Mouse (Mus musculus) lung, embryonic 15.5 days (tissue): ENCODE results near the gene Zfp800. TPM values are rescaled to one million over a fixed set of nuclear protein-coding genes. Genes with fewer than 3 reads are reported as not detected.

Experiments
- ATAC-seq: fragments of 200-750 bp; cut with Nextera tagmentation; 2 replicates; pipeline ENCODE4 v1.8.0; 2017; ENCODE audit warnings: moderate number of reproducible peaks, borderline replicate concordance; ENCODE audit not compliant: low FRiP score, low TSS enrichment; ENCODE audit errors: extremely low read depth
- H3K27ac ChIP-seq: fragments of 300-500 bp; sonication (generic); 2 replicates; pipeline ENCODE4 v1.5.1; 2015; ENCODE audit warnings: moderate library complexity, mild to moderate bottlenecking, inconsistent platforms
- H3K27me3 ChIP-seq: fragments of 300-500 bp; sonication (generic); 2 replicates; pipeline ENCODE4 v1.6.1; 2015; ENCODE audit warnings: inconsistent platforms
- H3K36me3 ChIP-seq: fragments of 300-500 bp; sonication (generic); 2 replicates; pipeline ENCODE4 v1.6.1; 2015; ENCODE audit warnings: inconsistent platforms
- H3K4me1 ChIP-seq: fragments of 300-500 bp; sonication (generic); 2 replicates; pipeline ENCODE4 v1.6.1; 2015; ENCODE audit warnings: inconsistent platforms
- H3K4me2 ChIP-seq: fragments of 300-500 bp; sonication (generic); 2 replicates; pipeline ENCODE4 v1.6.1; 2015; ENCODE audit warnings: inconsistent platforms, mild to moderate bottlenecking, moderate library complexity
- H3K4me3 ChIP-seq: fragments of 300-500 bp; sonication (generic); 2 replicates; pipeline ENCODE4 v1.5.1; 2015; ENCODE audit warnings: mild to moderate bottlenecking, inconsistent platforms
- H3K9ac ChIP-seq: fragments of 300-500 bp; sonication (generic); 2 replicates; pipeline ENCODE4 v1.6.1; 2015; ENCODE audit warnings: inconsistent platforms
- H3K9me3 ChIP-seq: fragments of 300-500 bp; sonication (generic); 2 replicates; pipeline ENCODE4 v1.6.1; 2016; ENCODE audit warnings: inconsistent platforms
- WGBS: fragments of 180-500 bp; shearing (Covaris S2); methylation state at CpG from one replicate; pipeline ENCODE4 v1.1.7; 2015; 5-methylcytosine and 5-hydroxymethylcytosine counted together
- polyA plus RNA-seq: library from polyadenylated mRNA; unstranded; fragments of >200 nt; fragmentation: Nextera tagmentation; extraction: Ambion mirVana; gene quantifications from 2 replicates; pipeline ENCODE4 v1.2.1, GENCODE M21; 2015

Zfp800 gene
- polyA plus RNA-seq, 1 experiment from 2014 or later = 23.3 TPM

DNA sequence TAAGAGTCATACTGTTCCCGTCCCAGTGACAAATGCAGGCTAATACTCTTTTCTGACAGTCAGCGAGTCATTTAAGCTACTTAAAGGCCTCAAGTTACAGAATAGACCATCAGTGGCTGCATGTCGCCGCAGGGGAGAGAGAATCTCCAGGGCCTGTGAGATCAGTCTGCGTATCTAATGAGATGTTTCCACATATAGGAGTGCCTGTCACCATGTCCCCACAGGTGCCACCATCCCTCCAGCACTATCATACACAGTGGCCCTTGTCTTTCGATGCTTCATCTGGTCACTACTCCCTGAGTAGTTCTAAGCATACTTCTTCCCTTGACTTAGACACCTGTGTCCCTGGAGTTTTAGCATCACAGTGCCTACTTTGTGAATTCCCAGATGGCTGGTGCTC lies 68.0 kb downstream of the Zfp800 start:
- no peaks in the 10 kb centered on the region for H3K36me3 ChIP-seq
- ATAC-seq = no peak
- no peaks in the 10 kb centered on the region for H3K4me1 ChIP-seq
- H3K4me3 ChIP-seq = no peak overlapping the region
- no peak overlapping the region for H3K27ac ChIP-seq
- no peaks in the 10 kb centered on the region for H3K9me3 ChIP-seq
- no peak overlapping the region for H3K9ac ChIP-seq
- 68% methylated on average over 6 of the region's 6 CpGs for WGBS
- no peak overlapping the region for H3K4me2 ChIP-seq
- H3K27me3 ChIP-seq = no peaks in the 10 kb centered on the region

DNA sequence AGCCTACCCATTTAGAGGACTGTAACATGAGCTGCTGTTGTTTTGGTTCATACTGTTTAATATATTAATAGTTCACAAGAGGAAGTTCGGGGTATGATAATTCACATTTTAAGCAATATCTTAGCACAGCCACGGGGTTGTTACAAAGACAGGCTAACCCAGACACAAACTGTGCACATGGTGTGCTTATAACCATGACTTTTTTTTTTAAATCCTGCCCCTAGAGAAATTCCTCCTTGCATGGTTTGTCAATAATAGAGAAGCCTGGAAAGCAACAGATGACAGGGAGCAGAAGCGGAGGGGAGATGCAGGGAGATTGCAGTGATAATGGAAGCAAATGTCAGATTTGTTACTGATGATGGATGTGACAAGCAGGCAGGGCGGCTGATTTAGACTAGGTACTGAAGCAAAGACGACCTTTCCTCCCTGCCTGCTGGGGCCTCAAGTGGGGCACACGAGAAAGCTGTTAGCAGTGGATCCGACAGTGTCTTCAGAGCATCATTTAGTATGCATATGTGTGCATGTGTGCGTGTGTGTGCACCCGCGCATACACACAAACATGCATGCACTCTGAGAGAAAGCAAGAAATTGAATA lies 68.7 kb downstream of the Zfp800 start:
- Histone ChIP-seq H3K4me2 (no peak overlapping the region), H3K36me3 (no peaks in the 10 kb centered on the region), H3K9me3 (no peaks in the 10 kb centered on the region), H3K27ac (no peak overlapping the region), H3K9ac (no peak overlapping the region), H3K27me3 (no peaks in the 10 kb centered on the region), H3K4me1 (no peaks in the 10 kb centered on the region), H3K4me3 (no peak overlapping the region)
- 59% methylated on average over 10 of the region's 10 CpGs for WGBS
- ATAC-seq = no peak

DNA sequence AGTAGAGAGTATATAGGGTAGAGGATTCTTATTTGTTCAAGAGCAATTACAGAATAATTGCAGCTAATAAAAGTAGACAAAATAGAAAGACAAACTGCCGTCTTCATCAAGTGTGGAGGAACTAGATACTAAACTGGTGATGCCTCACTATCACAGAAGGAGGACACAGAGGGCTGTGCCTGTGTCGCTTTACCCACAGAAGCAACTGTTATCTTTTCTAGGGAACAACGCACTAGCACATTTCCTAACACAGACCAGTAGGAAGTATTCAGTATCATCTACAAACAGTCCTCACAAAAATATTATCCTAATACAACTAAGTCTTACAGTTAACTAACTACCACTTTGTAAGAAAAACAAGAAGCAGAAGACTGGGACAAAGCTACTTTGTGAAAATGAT lies 71.1 kb downstream of the Zfp800 start:
- Histone ChIP-seq H3K36me3 (no peaks in the 10 kb centered on the region), H3K4me3 (no peak overlapping the region), H3K27ac (no peak overlapping the region), H3K4me1 (no peaks in the 10 kb centered on the region), H3K9ac (no peak overlapping the region), H3K27me3 (no peaks in the 10 kb centered on the region), H3K4me2 (no peak overlapping the region), H3K9me3 (no peaks in the 10 kb centered on the region)
- WGBS = 82% methylated on average over 3 of the region's 3 CpGs
- no peak for ATAC-seq

DNA sequence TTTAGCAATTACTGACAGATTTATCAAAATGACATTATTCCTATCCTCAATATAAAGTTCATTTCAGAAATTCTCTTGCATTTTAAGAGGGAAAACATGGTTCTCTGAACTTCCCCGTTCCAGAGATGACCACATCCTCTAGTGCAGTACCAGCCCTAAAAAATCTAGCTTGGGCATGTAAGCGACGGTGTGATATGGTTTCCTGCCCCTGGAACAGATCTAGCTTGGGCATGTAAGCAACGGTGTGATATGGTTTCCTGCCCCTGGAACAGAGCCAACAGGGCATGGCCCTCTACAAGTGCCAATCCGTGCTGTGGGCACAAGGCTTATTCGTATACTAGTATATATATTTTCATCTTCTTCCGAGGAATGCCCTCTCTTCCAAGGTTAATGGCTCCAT lies 75.4 kb downstream of the Zfp800 start:
- Histone ChIP-seq H3K4me2 (no peak overlapping the region), H3K9me3 (no peaks in the 10 kb centered on the region), H3K36me3 (no peaks in the 10 kb centered on the region), H3K27ac (no peak overlapping the region), H3K9ac (no peak overlapping the region), H3K27me3 (no peaks in the 10 kb centered on the region), H3K4me3 (no peak overlapping the region), H3K4me1 (no peaks in the 10 kb centered on the region)
- 74% methylated on average over 7 of the region's 7 CpGs for whole genome bisulfite sequencing
- no peak for ATAC-seq

DNA sequence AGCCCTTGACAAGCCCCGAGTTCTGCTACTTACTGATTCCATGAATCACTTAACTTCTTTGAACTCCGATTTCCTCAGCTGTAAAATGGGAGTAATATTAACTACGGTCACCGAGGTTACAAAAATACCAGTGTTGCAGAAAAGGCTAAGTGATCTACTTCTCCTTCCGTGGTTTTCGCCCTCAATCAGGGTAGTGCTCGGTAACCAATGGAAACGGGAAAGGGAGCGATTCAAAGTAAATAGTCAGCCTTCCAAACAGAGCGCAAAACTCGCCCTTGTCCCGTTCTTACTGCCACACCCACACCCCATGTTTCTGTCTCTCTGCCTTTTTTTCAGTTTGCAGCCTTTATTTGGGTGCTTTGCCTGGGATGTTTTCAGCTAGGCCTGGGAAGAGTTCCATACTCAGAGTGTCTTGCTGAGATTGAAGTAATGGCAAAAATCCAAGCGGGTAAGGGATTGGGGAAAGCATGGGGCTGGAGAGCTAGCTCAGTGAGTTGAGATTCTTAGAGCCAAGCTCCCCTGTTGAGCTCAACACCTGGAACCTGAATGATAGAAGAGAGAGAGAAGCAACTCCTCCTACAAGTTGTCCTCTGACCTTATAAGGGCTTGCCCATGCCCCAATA lies 78.0 kb downstream of the Zfp800 start:
- Histone ChIP-seq H3K4me2 (no peak overlapping the region), H3K9ac (no peak overlapping the region), H3K9me3 (no peaks in the 10 kb centered on the region), H3K4me1 (no peaks in the 10 kb centered on the region), H3K27me3 (no peaks in the 10 kb centered on the region), H3K4me3 (no peak overlapping the region), H3K36me3 (no peaks in the 10 kb centered on the region), H3K27ac (no peak overlapping the region)
- 52% methylated on average over 13 of the region's 13 CpGs for WGBS
- ATAC-seq = no peak

DNA sequence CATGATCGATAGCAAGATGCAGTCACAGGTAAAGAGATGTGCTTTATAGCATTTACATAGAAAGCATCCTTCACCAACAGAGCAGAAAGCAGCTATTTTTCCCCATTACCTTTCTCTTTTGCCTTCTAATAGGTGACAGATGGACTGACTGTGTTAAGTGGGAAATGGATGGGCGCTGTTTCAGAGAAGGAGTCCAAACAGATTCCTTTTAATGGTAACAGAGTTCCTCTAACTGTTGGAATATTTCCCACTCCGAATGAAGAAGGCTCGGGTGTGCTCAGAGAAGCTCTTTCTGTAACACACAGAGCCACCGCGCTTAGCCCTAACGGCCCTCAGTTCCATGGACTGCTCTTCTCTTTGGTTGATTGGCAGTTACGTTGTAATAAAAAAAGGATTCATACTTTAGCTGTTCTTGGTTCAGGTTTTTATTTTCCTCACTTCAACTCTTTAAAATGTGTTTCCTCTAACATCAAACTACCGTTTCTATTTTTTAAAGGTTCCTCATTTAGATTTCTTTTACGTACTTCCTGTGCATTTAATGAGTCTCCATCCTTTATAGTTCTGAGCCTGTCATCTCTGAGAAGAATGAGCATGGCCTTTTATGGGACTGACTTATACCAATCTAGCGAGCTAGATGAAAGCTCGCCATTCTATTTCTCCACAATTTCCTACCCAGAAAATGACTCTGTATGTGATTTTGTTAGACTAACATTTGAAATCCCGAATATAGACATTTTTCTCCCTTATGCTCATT lies 78.8 kb downstream of the Zfp800 start:
- ATAC-seq = no peak
- Histone ChIP-seq H3K4me3 (no peak overlapping the region), H3K9ac (no peak overlapping the region), H3K27me3 (no peaks in the 10 kb centered on the region), H3K4me2 (no peak overlapping the region), H3K36me3 (no peaks in the 10 kb centered on the region), H3K27ac (no peak overlapping the region), H3K9me3 (no peaks in the 10 kb centered on the region), H3K4me1 (no peaks in the 10 kb centered on the region)
- WGBS = 76% methylated on average over 13 of the region's 13 CpGs

DNA sequence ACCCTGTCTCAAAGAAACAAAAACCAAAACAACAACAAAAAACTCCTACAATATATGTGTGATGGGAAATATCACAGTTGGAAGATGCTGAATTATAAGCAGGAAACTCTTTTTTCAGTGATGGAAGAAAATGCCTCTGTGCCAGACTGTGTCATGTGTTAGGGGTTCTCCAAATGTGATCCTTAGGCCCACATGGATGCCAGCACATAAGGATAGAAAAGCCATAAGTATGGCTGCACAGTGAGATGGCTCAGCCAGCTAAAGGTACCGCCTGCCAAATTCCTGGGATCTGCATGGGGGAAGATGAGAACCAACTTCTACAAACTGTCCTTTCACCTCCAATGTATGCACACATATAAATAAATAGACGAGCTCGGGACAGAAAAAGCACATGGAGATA lies 82.6 kb downstream of the Zfp800 start:
- H3K9ac ChIP-seq = no peak overlapping the region
- ATAC-seq = no peak
- WGBS = 78% methylated on average over 3 of the region's 3 CpGs
- H3K4me3 ChIP-seq = no peak overlapping the region
- no peak overlapping the region for H3K4me2 ChIP-seq
- H3K4me1 ChIP-seq = no peaks in the 10 kb centered on the region
- no peak overlapping the region for H3K27ac ChIP-seq
- H3K9me3 ChIP-seq = no peaks in the 10 kb centered on the region
- H3K27me3 ChIP-seq = no peaks in the 10 kb centered on the region
- no peaks in the 10 kb centered on the region for H3K36me3 ChIP-seq

DNA sequence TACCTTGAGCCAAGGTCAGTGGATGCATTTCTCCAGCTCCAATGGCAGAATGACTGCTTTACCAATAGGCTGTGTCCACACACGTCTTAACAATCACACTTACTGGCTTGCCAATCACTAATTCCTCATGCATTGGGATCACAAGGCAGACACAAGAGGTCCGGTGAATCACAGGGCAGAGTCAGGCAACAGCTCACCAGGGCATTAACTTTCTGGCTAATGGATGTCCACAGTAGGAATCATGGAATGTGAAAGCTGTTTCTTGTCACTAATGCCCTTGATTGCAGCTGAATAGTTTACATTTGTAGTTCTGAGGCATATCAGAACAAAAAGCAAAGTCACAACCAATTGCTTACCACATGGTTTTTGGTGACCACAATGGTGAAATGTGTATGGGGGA lies 85.7 kb downstream of the Zfp800 start:
- Histone ChIP-seq H3K27ac (no peak overlapping the region), H3K4me2 (no peak overlapping the region), H3K9me3 (no peaks in the 10 kb centered on the region), H3K4me3 (no peak overlapping the region), H3K9ac (no peak overlapping the region), H3K36me3 (no peaks in the 10 kb centered on the region), H3K4me1 (no peaks in the 10 kb centered on the region), H3K27me3 (no peaks in the 10 kb centered on the region)
- 57% methylated on average over 2 of the region's 2 CpGs for WGBS
- no peak for ATAC-seq

DNA sequence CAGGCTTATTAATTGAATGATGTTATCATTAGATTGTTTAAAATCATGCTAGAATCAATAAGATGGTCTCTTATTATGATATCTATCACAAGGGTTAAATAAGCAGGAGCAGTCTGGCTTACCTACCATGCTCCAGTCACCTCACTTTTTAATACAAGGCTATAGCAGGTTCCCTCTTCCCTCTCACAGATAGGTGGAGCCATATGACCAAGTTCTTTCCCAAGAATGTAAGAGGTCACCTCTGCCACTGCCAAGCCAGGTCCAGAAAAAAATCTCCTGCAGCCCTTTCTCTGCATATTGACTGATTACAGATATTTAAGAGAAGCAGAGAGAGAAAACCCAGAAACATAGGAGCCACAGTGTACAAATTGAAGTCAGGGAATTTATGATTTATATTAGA lies 88.1 kb downstream of the Zfp800 start:
- Histone ChIP-seq H3K4me2 (no peak overlapping the region), H3K9ac (no peak overlapping the region), H3K27ac (no peak overlapping the region), H3K36me3 (no peaks in the 10 kb centered on the region), H3K4me3 (no peak overlapping the region), H3K27me3 (no peaks in the 10 kb centered on the region), H3K4me1 (no peaks in the 10 kb centered on the region), H3K9me3 (no peaks in the 10 kb centered on the region)
- ATAC-seq = no peak

DNA sequence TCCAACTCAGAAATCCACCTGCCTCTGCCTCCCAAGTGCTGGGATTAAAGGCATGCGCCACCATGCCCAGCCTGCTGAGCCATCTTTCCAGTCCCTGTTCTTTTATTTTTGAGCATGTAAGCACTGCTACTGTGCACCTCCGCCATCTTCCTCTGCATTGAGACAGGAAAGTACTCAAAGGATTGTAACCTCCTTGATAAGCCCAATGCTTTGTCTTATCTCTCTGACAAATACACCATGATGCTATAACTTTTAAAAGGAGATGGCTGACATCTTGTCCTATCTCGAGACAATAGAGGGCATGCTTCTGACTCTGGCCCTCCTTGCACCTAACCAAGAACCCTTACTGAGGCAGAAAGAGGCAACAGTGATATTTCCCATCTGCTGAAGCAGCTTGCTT lies 88.9 kb downstream of the Zfp800 start:
- Histone ChIP-seq H3K4me1 (no peaks in the 10 kb centered on the region), H3K4me3 (no peak overlapping the region), H3K9ac (no peak overlapping the region), H3K27me3 (no peaks in the 10 kb centered on the region), H3K9me3 (no peaks in the 10 kb centered on the region), H3K27ac (no peak overlapping the region), H3K4me2 (no peak overlapping the region), H3K36me3 (no peaks in the 10 kb centered on the region)
- no peak for ATAC-seq
- 66% methylated on average over 3 of the region's 3 CpGs for WGBS

DNA sequence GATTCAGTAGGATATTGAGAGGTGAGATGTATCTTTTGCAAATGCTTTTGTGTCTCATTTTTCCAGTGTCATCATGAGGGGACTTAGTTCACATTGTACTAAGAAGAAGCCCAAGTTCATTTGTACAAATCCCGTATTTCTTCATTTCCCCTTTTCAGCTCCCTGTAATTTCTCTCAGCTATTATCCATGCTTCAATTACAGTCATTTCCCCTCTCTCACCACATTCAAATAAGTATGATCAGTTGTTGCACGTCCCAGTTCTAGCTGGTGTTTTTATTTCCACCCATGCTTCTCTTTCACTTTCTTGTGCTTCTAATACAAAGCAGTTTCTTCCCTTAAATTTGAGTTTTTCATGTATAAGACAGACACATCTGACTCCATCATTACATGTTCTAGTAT lies 91.1 kb downstream of the Zfp800 start:
- no peaks in the 10 kb centered on the region for H3K9me3 ChIP-seq
- WGBS = 68% methylated on average over 2 of the region's 2 CpGs
- H3K36me3 ChIP-seq = no peaks in the 10 kb centered on the region
- H3K27ac ChIP-seq = no peak overlapping the region
- H3K27me3 ChIP-seq = no peaks in the 10 kb centered on the region
- no peak overlapping the region for H3K9ac ChIP-seq
- no peak overlapping the region for H3K4me3 ChIP-seq
- no peak overlapping the region for H3K4me2 ChIP-seq
- ATAC-seq = no peak
- H3K4me1 ChIP-seq = no peaks in the 10 kb centered on the region

DNA sequence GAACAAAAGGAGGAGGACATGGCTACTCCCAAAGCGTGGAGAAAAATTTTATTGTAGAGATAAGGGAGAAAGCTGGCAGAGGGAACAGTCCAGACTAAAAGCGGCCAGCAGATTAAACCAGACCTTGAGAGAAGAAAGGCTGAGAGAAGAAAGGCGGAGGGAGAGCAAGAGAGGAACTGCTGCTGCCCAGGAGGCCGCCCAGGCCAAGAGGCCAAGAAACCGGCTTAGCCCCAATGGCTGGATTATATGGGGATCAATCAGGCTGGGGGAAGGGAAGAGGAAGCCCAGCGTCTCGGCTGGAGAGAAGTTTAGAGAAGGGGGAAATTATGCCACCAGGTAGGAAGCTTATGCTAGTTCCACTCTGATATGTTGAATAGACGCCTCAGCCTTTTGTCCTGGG lies 101.5 kb downstream of the Zfp800 start:
- no peak overlapping the region for H3K27ac ChIP-seq
- H3K9ac ChIP-seq = no peak overlapping the region
- 19% methylated on average over 8 of the region's 8 CpGs for WGBS
- no peaks in the 10 kb centered on the region for H3K36me3 ChIP-seq
- no peaks in the 10 kb centered on the region for H3K9me3 ChIP-seq
- ATAC-seq = no peak
- no peak overlapping the region for H3K4me3 ChIP-seq
- H3K4me1 ChIP-seq = no peaks in the 10 kb centered on the region
- H3K27me3 ChIP-seq = no peaks in the 10 kb centered on the region
- H3K4me2 ChIP-seq = no peak overlapping the region
